Mouse (Mus musculus): ENCODE measurements around the gene Gna11.

The Gna11 gene

DNA sequence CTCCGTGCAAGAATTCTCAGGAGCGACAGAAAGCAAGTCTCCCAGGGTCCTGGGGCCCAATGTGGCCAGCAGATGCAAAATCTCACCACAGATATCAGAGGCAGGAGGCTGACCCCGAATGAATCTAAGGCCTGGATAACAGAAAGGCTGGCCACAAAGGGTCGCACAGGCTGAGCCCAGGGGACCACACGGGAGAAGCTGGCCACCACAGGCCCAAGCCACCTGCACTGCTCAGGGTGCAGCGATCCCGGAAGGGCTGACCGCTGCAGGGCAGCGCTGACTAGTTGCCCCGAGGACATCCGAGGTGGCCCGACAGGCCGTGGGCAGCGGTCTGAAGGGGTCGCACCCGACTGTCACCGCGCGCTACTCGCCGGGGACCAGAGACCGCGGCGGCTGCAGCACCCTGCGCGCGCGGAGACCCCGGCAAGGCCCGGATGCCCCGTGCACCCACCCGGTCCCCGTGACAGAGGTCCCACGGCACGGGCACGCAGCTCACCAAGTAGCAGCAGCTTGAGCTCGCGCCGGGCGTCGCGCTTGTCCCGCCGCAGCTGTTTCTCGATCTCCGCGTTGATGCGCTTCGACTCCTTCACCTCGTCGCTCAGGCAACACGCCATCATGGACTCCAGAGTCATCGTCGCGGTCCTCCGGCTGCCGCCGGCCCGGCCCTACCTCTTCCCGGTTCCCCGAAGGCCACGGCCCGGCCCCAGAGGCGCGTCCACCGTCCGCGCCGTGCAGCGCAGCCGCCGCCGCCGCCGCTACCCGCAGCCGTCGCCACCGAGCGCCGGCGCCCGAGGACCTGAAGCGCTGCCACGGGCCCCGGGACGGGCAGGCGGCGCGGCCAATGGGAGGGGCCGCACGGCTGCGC, 462 bp downstream of the Gna11 start:
- intact Hi-C loops (cut with DNase I): no loop called here

DNA sequence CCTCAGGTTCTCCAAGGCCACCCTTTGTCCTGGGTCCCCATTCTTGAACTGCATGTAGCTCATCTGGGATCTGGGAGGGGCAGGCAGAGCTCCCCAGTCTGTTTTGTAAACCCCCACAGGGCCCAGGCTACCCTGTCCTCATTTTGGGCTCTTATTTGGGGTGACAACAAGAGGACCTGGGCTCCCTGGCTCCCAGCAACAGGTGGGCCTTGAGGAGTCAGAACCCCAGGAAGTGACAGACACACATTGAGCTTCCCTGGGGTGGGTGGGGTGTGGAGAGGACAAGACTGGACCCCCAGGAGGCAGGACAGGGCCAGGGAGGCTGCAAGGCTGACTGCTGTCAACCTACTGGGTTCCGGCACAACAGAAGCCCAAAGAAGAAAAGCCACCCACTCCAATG, 1.4 kb downstream of the Gna11 start:
- intact Hi-C loops (cut with DNase I): no loop called here

- intact Hi-C loops (cut with DNase I): no loop called here
Measured at GRCm38 (mm10) chr10:81542727-81543460, 2.1 kb downstream of the Gna11 start.

DNA sequence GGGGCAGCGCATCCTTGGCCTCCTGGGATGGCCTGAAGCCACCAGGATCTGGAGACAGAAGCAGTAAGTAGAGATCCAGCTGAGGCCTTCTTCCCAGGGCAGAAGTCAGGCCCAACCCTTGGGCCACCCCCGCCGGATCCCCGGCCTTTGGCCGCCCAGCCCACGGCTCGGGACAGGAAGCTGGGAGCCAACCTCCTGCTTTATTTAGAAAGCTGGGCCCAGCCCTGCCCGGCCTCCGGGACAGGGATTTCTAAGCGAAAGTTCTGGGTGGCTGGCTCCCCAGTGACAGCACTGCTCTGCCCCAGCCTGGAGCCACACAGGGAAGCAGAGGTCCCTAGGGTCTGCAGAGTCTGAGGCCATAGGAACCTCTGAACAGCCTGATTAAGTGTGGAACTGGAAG, 3.2 kb downstream of the Gna11 start:
- intact Hi-C loops (cut with DNase I): no loop called here

GRCm38 (mm10) chr10:81541363-81541762, 3.6 kb downstream of the Gna11 start:
- intact Hi-C loops (cut with DNase I): no loop called here

DNA sequence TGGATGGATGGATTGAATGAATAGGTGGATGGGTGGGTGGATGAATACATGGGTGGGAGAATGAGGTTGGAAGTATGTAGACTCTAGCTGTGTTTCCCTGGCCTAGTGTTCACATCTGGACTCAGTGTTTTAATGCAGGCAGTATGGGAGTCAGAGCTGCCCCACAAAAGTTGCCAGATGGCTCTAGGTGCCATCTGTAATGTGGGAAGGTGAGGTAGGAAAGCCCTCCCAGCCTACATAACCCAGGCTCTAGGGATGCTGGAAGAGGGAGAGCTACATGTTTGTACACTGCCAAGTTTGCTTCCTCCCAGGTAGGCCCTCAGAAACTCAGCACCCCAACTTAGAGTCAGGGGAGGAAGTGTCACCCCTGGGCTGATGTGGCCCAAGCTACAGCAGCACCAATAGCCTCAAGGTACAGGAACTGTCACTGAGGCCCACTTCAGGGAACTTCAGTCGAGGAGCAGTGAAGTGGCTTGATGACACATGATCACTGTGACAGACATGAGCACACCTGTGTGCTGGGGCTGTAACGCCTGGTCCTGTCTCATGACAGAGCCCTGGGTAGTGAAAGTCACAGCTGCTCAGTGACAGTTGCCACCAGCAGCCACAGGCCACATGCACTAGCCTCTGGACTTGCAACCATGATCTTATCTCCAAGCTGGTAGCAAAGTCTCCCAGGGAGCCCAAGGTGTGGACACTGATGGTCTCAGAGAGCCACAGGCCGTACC, 6.5 kb downstream of the Gna11 start:
- intact Hi-C loops (cut with DNase I): no loop called here

GRCm38 (mm10) chr10:81537429-81537828, 7.6 kb downstream of the Gna11 start:
- intact Hi-C loops (cut with DNase I): no loop called here

- intact Hi-C loops (cut with DNase I): no loop called here
Measured at GRCm38 (mm10) chr10:81536734-81537133, 8.3 kb downstream of the Gna11 start.

GRCm38 (mm10) chr10:81534826-81535225, 10.2 kb downstream of the Gna11 start:
- intact Hi-C loops (cut with DNase I): no loop called here

GRCm38 (mm10) chr10:81526779-81527178, 18.2 kb downstream of the Gna11 start:
- intact Hi-C loops (cut with DNase I): loop anchor here (2.0 kb wide), 1 partner anchor 24 kb away; no protein-coding TSS in a partner anchor

GRCm38 (mm10) chr10:81525017-81525694, 19.8 kb downstream of the Gna11 start:
- intact Hi-C loops (cut with DNase I): no loop called here

- intact Hi-C loops (cut with DNase I): no loop called here
Measured at GRCm38 (mm10) chr10:81524051-81524605, 20.9 kb downstream of the Gna11 start, which contains the start of gene Gna15. Gna15 (minus strand) TSS chr10:81524225.

- intact Hi-C loops (cut with DNase I): no loop called here
Measured at GRCm38 (mm10) chr10:81523570-81523969, 21.4 kb downstream of the Gna11 start.

- intact Hi-C loops (cut with DNase I): no loop called here
Measured at GRCm38 (mm10) chr10:81523142-81523541, 21.8 kb downstream of the Gna11 start.

DNA sequence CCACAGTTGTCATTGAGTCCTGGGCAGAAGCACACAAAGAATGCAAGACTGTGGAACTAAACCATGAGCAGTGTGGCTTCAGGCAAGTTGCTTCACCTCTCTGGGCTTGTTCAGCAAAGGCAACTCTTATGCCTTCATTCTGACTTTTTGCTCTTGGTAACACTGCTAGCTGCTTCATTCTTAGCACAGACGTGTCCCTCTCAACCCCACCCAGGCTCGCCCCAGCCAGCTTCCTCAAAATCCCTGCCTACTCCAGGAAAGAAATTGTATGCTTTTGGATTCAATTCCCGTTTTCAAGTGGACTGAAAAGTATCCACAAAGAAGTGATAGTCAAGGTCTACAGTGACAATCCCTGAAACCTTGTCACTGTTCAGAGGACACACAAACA, 25.0 kb downstream of the Gna11 start:
- intact Hi-C loops (cut with DNase I): loop anchor here (5.0 kb wide), 1 partner anchor 32 kb away; no protein-coding TSS in a partner anchor

- intact Hi-C loops (cut with DNase I): loop anchor here (5.0 kb wide), 1 partner anchor 33 kb away; no protein-coding TSS in a partner anchor
Measured at GRCm38 (mm10) chr10:81519227-81519977, 25.6 kb downstream of the Gna11 start.

GRCm38 (mm10) chr10:81518546-81518945, 26.4 kb downstream of the Gna11 start:
- intact Hi-C loops (cut with DNase I): loop anchor here (5.0 kb wide), 1 partner anchor 34 kb away; no protein-coding TSS in a partner anchor

DNA sequence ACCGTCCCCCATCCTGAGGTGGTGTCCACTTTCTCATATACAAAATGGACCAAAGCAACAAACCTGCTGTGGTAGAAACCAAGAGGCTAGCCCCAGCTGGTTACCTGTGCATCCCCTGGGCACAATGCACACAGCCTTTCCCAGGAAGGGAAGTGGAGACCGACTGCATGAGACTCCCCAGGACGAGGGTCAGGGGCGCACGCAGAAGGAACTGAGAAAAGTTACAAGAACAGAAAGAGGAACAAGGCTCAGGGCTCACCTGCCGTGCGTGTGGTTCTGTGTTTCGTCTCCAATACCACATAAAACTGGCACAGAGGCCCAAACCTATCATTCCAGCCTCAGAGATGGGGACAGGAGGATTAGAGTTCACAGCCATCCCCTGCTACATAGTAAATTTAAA, 27.8 kb downstream of the Gna11 start:
- intact Hi-C loops (cut with DNase I): loop anchor here (5.0 kb wide), 1 partner anchor 35 kb away; no protein-coding TSS in a partner anchor

GRCm38 (mm10) chr10:81513798-81514197, 31.2 kb downstream of the Gna11 start:
- intact Hi-C loops (cut with DNase I): no loop called here
